Mouse (Mus musculus): ENCODE measurements around the gene Gsc2.
A peak's percentile ranks its signal among the peaks of the same experiment; 100 is the strongest.

Gsc2 gene

DNA sequence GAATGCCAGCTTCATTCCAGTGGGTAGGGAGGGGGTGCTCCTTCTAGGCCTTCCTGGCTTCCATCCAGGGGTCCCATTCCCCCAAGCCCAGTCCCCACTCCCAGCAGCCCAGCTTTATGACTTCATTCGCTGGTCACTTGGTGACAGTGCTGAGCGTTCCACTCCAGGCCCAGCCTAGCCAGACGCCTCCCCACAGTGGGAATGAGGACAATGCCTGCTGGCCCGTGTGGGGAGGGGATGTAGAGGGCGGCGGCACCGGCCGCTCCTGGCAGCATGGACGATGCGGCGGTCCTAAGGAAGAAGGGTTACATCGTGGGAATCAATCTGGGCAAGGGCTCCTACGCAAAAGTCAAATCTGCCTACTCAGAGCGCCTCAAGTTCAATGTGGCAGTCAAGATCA lies 16.4 kb downstream of the Gsc2 start, which contains the start of the genes Dgcr2 and Tssk2:
Gene Dgcr2, minus strand, starts transcription at position 101 of the 400 bp plus-strand sequence.
Gene Tssk2, plus strand, starts transcription at position 176 of the 400 bp plus-strand sequence.
- H3K36me3 ChIP-seq (ENCODE audit: insufficient read depth, low read length): peaks cover 42% of the 10 kb centered on the region
- TF ChIP-seq NANOG (IDR thresholded peaks at IDR 0.05; ENCODE audit: borderline replicate concordance, low read length): no peak
- TF ChIP-seq CTCF (conservative IDR thresholded peaks at IDR 0.05; ENCODE audit: low read length): no peak
- no peak for TF ChIP-seq POU5F1 (IDR thresholded peaks at IDR 0.05; ENCODE audit: borderline replicate concordance, low read length)
- peaks cover 14% of the 10 kb centered on the region; the same call in 1 of the 2 replicates for H3K27me3 ChIP-seq (ENCODE audit: insufficient read depth, low read length)
- no peaks in the 10 kb centered on the region for H3K4me1 ChIP-seq (replicated peaks; ENCODE audit: low read depth, low read length)
- no peak within 1 kb of the TSS for H3K4me3 ChIP-seq (replicated peaks; ENCODE audit: low read length)
- H3K9me3 ChIP-seq (ENCODE audit: low read length): no peaks in the 10 kb centered on the region

DNA sequence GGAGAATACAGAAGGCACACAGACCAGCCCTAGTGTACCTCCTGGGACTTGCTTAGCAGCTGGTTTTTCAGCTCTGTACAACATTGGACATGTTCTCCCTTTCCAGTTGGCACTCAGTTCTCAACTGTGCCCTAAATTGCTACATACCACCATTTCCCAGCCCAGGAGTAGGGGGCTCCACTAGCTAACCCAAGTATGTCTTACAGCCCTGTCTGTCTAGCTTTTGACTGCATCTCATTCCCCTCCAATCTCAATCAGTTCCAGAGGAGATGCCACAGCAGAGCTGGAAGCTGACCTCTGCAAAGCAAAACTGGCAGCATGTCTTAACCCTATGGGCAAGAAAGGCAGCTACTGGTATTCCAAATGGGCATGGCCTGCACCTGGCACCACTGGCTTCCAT lies 18.8 kb downstream of the Gsc2 start:
- TF ChIP-seq NANOG (IDR thresholded peaks at IDR 0.05; ENCODE audit: borderline replicate concordance, low read length) (no peak), CTCF (conservative IDR thresholded peaks at IDR 0.05; ENCODE audit: low read length) (no peak), POU5F1 (IDR thresholded peaks at IDR 0.05; ENCODE audit: borderline replicate concordance, low read length) (no peak)
- Histone ChIP-seq H3K9me3 (ENCODE audit: low read length) (no peaks in the 10 kb centered on the region), H3K36me3 (ENCODE audit: insufficient read depth, low read length) (peaks cover 18% of the 10 kb centered on the region), H3K4me3 (replicated peaks; ENCODE audit: low read length) (no peak overlapping the region), H3K27me3 (ENCODE audit: insufficient read depth, low read length) (peaks cover 14% of the 10 kb centered on the region; the same call in 1 of the 2 replicates), H3K4me1 (replicated peaks; ENCODE audit: low read depth, low read length) (peaks cover 12% of the 10 kb centered on the region)

DNA sequence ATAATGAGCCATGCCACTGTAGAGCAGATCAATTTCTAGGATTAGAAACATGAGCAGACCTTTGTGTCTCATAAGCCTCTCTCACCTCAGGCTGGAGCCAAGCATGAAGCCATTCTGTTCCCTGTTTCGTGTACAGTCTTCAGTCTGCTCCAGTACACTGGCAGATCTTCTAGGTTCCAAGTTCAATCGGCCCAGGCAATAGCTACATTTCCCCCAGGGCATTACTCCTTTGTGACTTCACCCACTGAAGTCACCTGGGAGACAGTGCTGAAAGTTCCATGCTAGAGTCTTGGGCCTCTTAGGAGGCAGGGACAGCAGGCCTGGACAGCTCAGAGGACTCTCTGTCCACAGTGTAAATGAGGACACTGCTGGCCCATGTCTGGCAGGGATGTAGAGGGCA lies 20.9 kb downstream of the Gsc2 start, which contains the start of gene Tssk1:
Gene Tssk1, plus strand, starts transcription at position 301 of the 400 bp plus-strand sequence.
- H3K9me3 ChIP-seq (ENCODE audit: low read length): no peaks in the 10 kb centered on the region
- peaks cover 25% of the 10 kb centered on the region for H3K4me1 ChIP-seq (replicated peaks; ENCODE audit: low read depth, low read length)
- peaks cover 9% of the 10 kb centered on the region for H3K36me3 ChIP-seq (ENCODE audit: insufficient read depth, low read length)
- no peak within 1 kb of the TSS for H3K4me3 ChIP-seq (replicated peaks; ENCODE audit: low read length)
- TF ChIP-seq CTCF (conservative IDR thresholded peaks at IDR 0.05; ENCODE audit: low read length): no peak
- no peak for TF ChIP-seq NANOG (IDR thresholded peaks at IDR 0.05; ENCODE audit: borderline replicate concordance, low read length)
- TF ChIP-seq POU5F1 (IDR thresholded peaks at IDR 0.05; ENCODE audit: borderline replicate concordance, low read length): no peak
- H3K27me3 ChIP-seq (ENCODE audit: insufficient read depth, low read length): peaks cover 14% of the 10 kb centered on the region; the same call in 1 of the 2 replicates

DNA sequence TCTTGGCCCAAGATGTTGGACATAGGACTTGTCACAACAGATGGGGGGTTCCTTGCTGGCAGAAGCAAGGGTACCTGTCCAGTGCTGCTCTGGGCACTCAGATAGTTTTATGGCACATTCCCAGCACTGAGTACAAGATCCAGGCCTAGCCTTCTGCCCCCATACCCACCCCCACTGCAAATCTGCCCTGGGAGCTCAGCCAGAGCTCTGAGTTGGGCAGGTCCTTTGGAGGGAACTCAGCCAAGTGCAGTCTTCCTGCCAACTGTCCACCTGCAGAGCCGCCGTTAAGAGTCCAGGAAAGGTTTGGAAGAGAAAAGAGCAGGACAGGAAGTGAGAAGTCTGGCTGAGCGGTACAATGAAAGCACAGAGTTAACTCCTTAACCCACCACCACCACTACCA lies 22.3 kb downstream of the Gsc2 start:
- Histone ChIP-seq H3K9me3 (ENCODE audit: low read length) (no peaks in the 10 kb centered on the region), H3K4me3 (replicated peaks; ENCODE audit: low read length) (no peak overlapping the region), H3K36me3 (ENCODE audit: insufficient read depth, low read length) (peaks cover 9% of the 10 kb centered on the region), H3K4me1 (replicated peaks; ENCODE audit: low read depth, low read length) (peaks cover 25% of the 10 kb centered on the region), H3K27me3 (ENCODE audit: insufficient read depth, low read length) (peaks cover 14% of the 10 kb centered on the region; the same call in 1 of the 2 replicates)
- TF ChIP-seq CTCF (conservative IDR thresholded peaks at IDR 0.05; ENCODE audit: low read length) (no peak), POU5F1 (IDR thresholded peaks at IDR 0.05; ENCODE audit: borderline replicate concordance, low read length) (no peak), NANOG (IDR thresholded peaks at IDR 0.05; ENCODE audit: borderline replicate concordance, low read length) (no peak)

DNA sequence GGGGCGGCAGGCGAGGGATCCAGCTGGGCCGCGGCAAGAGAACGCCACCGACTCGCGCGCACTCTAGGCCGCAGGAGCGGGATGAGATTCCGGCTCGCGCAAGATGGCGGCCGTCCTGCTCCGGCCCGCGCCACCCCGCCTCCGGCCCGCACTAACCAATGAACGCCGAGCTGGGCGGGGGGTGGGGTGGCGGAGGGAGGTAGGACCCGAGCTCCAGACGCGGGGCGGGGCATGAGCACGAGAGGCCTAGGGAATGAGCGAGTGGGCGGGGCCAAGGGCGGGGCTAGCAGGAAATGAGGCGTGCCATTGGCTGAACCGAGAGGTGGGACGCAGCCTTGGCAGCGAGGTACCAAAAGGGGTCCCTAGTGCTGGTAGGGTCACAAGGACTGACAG lies 23.3 kb downstream of the Gsc2 start, which contains the start of gene Gm20518:
Gene Gm20518, minus strand, starts transcription at position 105 of the 393 bp plus-strand sequence.
- Histone ChIP-seq H3K36me3 (ENCODE audit: insufficient read depth, low read length) (peaks cover 14% of the 10 kb centered on the region), H3K4me1 (replicated peaks; ENCODE audit: low read depth, low read length) (peaks cover 25% of the 10 kb centered on the region), H3K9me3 (ENCODE audit: low read length) (no peaks in the 10 kb centered on the region), H3K27me3 (ENCODE audit: insufficient read depth, low read length) (peaks cover 14% of the 10 kb centered on the region; the same call in 1 of the 2 replicates), H3K4me3 (replicated peaks; ENCODE audit: low read length) (peak within 1 kb of the TSS; percentile 93)
- TF ChIP-seq POU5F1 (IDR thresholded peaks at IDR 0.05; ENCODE audit: borderline replicate concordance, low read length) (no peak), NANOG (IDR thresholded peaks at IDR 0.05; ENCODE audit: borderline replicate concordance, low read length) (no peak), CTCF (conservative IDR thresholded peaks at IDR 0.05; ENCODE audit: low read length) (no peak)

DNA sequence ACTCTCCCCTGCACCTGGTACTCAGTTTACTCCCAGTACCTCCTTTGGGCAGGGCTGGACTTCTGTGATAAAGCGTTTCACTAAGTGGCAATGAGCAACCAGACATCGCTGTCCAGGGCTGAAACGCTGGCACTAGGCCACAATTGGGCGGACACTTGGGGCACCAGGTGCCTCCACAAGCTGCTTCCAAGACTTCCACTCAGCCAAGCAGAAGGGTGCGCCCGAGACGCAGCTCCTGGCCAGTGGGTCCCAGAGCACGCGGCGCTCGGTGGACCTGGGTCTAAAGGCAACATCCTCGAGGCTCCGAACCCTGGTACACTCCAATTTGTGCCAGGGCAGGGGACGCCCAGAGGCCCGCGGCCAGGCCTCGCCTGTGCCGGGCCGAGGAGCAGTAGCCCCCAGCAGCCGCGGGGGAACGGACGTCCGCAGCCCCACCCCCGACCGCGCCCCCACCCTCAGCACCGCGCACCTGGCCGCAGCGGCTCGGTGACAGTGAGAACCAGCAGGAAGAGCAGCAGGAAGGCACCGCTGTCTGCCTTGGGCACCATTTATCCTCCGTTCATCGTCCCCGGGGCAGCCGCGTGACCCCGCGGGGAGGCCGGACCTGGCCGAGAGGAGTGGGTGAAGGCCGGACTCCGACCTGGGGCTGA lies 23.8 kb downstream of the Gsc2 start:
- Histone ChIP-seq H3K27me3 (ENCODE audit: insufficient read depth, low read length) (peaks cover 9% of the 10 kb centered on the region; the same call in 1 of the 2 replicates), H3K36me3 (ENCODE audit: insufficient read depth, low read length) (peaks cover 18% of the 10 kb centered on the region)

DNA sequence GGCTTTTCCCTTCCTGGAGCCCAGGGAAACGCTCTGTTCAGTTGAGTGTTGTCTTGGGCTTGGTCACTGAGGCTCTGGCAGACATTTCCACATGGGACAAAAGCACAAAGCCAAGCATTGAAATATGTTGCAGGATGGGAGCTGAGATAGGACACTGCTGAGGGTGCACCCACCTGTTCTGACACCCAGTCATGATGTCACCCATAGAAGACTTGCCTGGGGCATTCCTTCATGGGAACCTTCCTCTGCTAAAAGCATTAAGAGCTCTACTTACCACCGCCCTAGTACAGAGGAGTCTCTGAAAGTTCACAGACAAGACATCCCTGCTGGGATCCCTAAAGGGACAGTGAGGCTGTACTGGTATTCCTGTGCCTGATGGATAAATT lies 24.5 kb downstream of the Gsc2 start:
- H3K4me1 ChIP-seq (replicated peaks; ENCODE audit: low read depth, low read length): peaks cover 36% of the 10 kb centered on the region
- peaks cover 24% of the 10 kb centered on the region for H3K36me3 ChIP-seq (ENCODE audit: insufficient read depth, low read length)
- TF ChIP-seq NANOG (IDR thresholded peaks at IDR 0.05; ENCODE audit: borderline replicate concordance, low read length): no peak
- no peak for TF ChIP-seq CTCF (conservative IDR thresholded peaks at IDR 0.05; ENCODE audit: low read length)
- TF ChIP-seq POU5F1 (IDR thresholded peaks at IDR 0.05; ENCODE audit: borderline replicate concordance, low read length): no peak
- H3K9me3 ChIP-seq (ENCODE audit: low read length): no peaks in the 10 kb centered on the region
- H3K27me3 ChIP-seq (ENCODE audit: insufficient read depth, low read length): peaks cover 4% of the 10 kb centered on the region; the same call in 1 of the 2 replicates
- peak overlapping the region; percentile 93 for H3K4me3 ChIP-seq (replicated peaks; ENCODE audit: low read length)

More for the DNA sequence above, 23.8 kb downstream of the Gsc2 start:
- H3K4me3 ChIP-seq (replicated peaks; ENCODE audit: low read length): peak overlapping the region; percentile 93
- H3K9me3 ChIP-seq (ENCODE audit: low read length): no peaks in the 10 kb centered on the region
- TF ChIP-seq POU5F1 (IDR thresholded peaks at IDR 0.05; ENCODE audit: borderline replicate concordance, low read length) (no peak), NANOG (IDR thresholded peaks at IDR 0.05; ENCODE audit: borderline replicate concordance, low read length) (no peak), CTCF (conservative IDR thresholded peaks at IDR 0.05; ENCODE audit: low read length) (no peak)
- H3K4me1 ChIP-seq (replicated peaks; ENCODE audit: low read depth, low read length): peaks cover 29% of the 10 kb centered on the region

DNA sequence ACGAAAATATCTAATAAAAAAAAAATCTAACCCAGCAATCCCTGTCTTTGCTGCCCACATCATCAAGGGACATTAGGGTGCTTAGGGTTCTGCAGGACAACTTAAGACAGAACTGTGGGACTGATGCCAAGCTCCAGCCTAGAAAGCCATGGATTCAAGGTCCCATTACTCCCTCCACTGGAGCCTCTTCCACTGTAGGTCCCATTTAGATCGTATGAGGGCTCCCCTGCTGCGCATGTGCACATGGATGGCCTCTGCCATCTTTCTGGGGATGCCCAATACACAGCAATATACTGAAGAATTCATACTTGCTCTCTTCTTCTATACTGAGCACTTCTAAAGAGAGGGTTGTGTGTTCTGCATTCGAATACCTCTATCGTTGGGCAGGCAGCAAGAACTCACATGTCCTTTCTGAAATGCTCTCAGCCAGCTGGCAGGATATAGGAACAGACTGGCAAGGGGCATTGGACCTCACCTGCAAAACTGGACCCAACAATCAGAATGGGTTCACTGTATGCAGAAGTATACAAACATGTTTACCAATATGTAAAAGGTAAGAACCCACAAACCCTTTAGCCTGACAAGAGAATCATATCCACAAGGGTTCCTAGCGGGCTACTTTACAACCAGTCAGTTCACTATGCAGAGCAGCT lies 25.0 kb downstream of the Gsc2 start:
- no peaks in the 10 kb centered on the region for H3K9me3 ChIP-seq (ENCODE audit: low read length)
- TF ChIP-seq POU5F1 (IDR thresholded peaks at IDR 0.05; ENCODE audit: borderline replicate concordance, low read length): no peak
- no peak for TF ChIP-seq NANOG (IDR thresholded peaks at IDR 0.05; ENCODE audit: borderline replicate concordance, low read length)
- TF ChIP-seq CTCF (conservative IDR thresholded peaks at IDR 0.05; ENCODE audit: low read length): no peak
- no peaks in the 10 kb centered on the region for H3K27me3 ChIP-seq (ENCODE audit: insufficient read depth, low read length)
- peaks cover 24% of the 10 kb centered on the region for H3K36me3 ChIP-seq (ENCODE audit: insufficient read depth, low read length)
- H3K4me1 ChIP-seq (replicated peaks; ENCODE audit: low read depth, low read length): peaks cover 41% of the 10 kb centered on the region
- peak overlapping the region; percentile 93 for H3K4me3 ChIP-seq (replicated peaks; ENCODE audit: low read length)

Data from E14TG2a.4 (cell line).